ENCODE assay signal across 8 mouse cellular contexts in the genomic region with DNA sequence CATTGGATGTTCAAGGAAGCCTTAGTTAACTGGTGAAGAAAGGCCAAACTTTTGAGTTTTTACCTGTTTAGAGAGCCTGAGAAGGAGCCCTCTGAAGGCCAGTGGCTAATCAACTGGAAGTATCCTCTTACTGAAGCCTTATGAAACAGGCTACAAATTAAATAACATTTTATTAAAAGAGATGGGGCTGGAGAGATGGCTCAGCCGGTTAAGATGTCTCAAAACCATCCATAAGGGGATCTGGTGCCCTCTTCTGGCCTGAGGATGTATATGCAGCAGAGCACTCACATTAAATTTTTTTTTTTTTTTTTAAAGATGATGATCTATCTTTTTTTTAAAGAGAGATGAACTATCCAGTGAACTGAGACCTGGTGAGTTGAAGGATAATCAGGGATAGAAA. TPM values are rescaled to one million over a fixed set of nuclear protein-coding genes. Genes with fewer than 3 reads are reported as not detected.
DNase-seq lines count a peak whose midpoint lies in the region; ATAC-seq and TF ChIP-seq lines count a peak whose summit lies in the region.

No protein-coding gene starts in this region.

- H3K4me3 ChIP-seq in hindbrain, embryonic 10.5 days, result no peak overlapping the region
- no peak overlapping the region for H3K4me3 ChIP-seq in hindbrain, embryonic 16.5 days (ENCODE audit: low read length)
- no peak overlapping the region for H3K4me3 ChIP-seq in liver, postnatal 0 days (ENCODE audit: low read depth, low read length)

- no peaks in the 10 kb centered on the region for H3K27me3 ChIP-seq in hindbrain, embryonic 10.5 days (ENCODE audit: insufficient read depth, poor library complexity, severe bottlenecking)
- no peaks in the 10 kb centered on the region for H3K27me3 ChIP-seq in hindbrain, embryonic 16.5 days (replicated peaks; ENCODE audit: control insufficient read depth, insufficient read depth, low read length)
- H3K27me3 ChIP-seq in liver, postnatal 0 days (ENCODE audit: insufficient read depth, low read length), result no peaks in the 10 kb centered on the region

- ATAC-seq in hindbrain, embryonic 16.5 days, result no peak
- ATAC-seq in liver, postnatal 0 days, result no peak
- no peak for ATAC-seq in megakaryocyte-erythroid progenitor cell, adult 5-6 weeks (replicated peaks; ENCODE audit: low FRiP score, low TSS enrichment, poor library complexity, severe bottlenecking)

- no peaks in the 10 kb centered on the region for H3K9me3 ChIP-seq in hindbrain, embryonic 10.5 days
- H3K9me3 ChIP-seq in hindbrain, embryonic 16.5 days (ENCODE audit: control insufficient read depth, low read length), result no peaks in the 10 kb centered on the region
- no peaks in the 10 kb centered on the region for H3K9me3 ChIP-seq in liver, postnatal 0 days (ENCODE audit: low read length)

- no peak for TF ChIP-seq EP300 in liver, postnatal 0 days (IDR thresholded peaks at IDR 0.05; ENCODE audit: low read depth)

- H3K9ac ChIP-seq in hindbrain, embryonic 16.5 days (ENCODE audit: low read depth, low read length), result no peak overlapping the region
- H3K9ac ChIP-seq in liver, postnatal 0 days (replicated peaks), result no peak overlapping the region

- 0% methylated on average over 1 of the region's 1 CpGs for WGBS in hindbrain, embryonic 10.5 days
- WGBS in hindbrain, embryonic 16.5 days, result 3% methylated on average over 1 of the region's 1 CpGs
- 2% methylated on average over 1 of the region's 1 CpGs for WGBS in liver, postnatal 0 days (ENCODE audit: insufficient replicate concordance)

- peak; percentile 47 for DNase-seq in hindbrain, embryonic 10.5 days (ENCODE audit: low spot score)
- peak; percentile 58 to 78 for DNase-seq in CD8-positive naive resting alpha-beta T cell, adult 2 months (ENCODE audit: low read depth in 2 of 2, low spot score in 2 of 2)
- peak; percentile 76 for DNase-seq in c-Kit-positive CD71-negative TER-119-negative erythroid progenitor cells, embryonic 14.5 days (ENCODE audit: low read depth)
- peak; percentile 30 for DNase-seq in gastrocnemius, postnatal 25 days
- peak; percentile 68 for DNase-seq in liver, postnatal 0 days
- DNase-seq in right cerebral cortex, adult 18-20 months, result peak; percentile 63

- H3K27ac ChIP-seq in hindbrain, embryonic 10.5 days, result no peak overlapping the region
- H3K27ac ChIP-seq in hindbrain, embryonic 16.5 days (ENCODE audit: low read depth, low read length), result no peak overlapping the region
- H3K27ac ChIP-seq in liver, postnatal 0 days (ENCODE audit: low read depth), result no peak overlapping the region

- no peak overlapping the region for H3K4me2 ChIP-seq in hindbrain, embryonic 16.5 days (ENCODE audit: low read length)
- no peak overlapping the region for H3K4me2 ChIP-seq in liver, postnatal 0 days (ENCODE audit: low read depth, low read length)

- H3K36me3 ChIP-seq in hindbrain, embryonic 10.5 days, result peaks cover 11% of the 10 kb centered on the region
- no peaks in the 10 kb centered on the region for H3K36me3 ChIP-seq in hindbrain, embryonic 16.5 days (ENCODE audit: control insufficient read depth, insufficient read depth, low read length)
- H3K36me3 ChIP-seq in liver, postnatal 0 days (replicated peaks; ENCODE audit: insufficient read depth, low read length), result peaks cover 3% of the 10 kb centered on the region; the same call in 1 of the 2 replicates

- peak; percentile 82 for TF ChIP-seq CTCF in liver, postnatal 0 days (IDR thresholded peaks at IDR 0.05; ENCODE audit: low read depth)

- peaks cover 11% of the 10 kb centered on the region for H3K4me1 ChIP-seq in hindbrain, embryonic 10.5 days (replicated peaks)
- peaks cover 9% of the 10 kb centered on the region for H3K4me1 ChIP-seq in hindbrain, embryonic 16.5 days (ENCODE audit: control insufficient read depth, insufficient read depth, low read depth, low read length)
- H3K4me1 ChIP-seq in liver, postnatal 0 days (ENCODE audit: insufficient read depth), result 0 out of 2 replicates have a peak, but pooled peaks cover 2% of the 10 kb centered on the region

RNA-seq across cellular contexts. Expression of a gene that starts 4.5 kb away (rescaled TPM):
- 35.8 and 44.0 TPM in 2 replicates for polyA plus RNA-seq in hindbrain, embryonic 10.5 days (2016; fragmentation: Nextera tagmentation; extraction: Ambion mirVana)
- polyA plus RNA-seq in hindbrain, embryonic 16.5 days (2015; fragmentation: Nextera tagmentation; extraction: Ambion mirVana), result 57.8 and 58.5 TPM in 2 replicates
- 10 to 100 TPM; 20.6 to 21.3 TPM for total RNA-seq in gastrocnemius, postnatal 25 days (2021)
- 21.0 and 22.2 TPM in 2 replicates for polyA plus RNA-seq in liver, postnatal 0 days (2015; fragmentation: Nextera tagmentation; extraction: Ambion mirVana)
- total RNA-seq in megakaryocyte-erythroid progenitor cell, adult 5-6 weeks (2014; fragmentation: Nextera tagmentation), result 26.5 and 27.6 TPM in 2 replicates
- 60.5 and 70.7 TPM in 2 replicates for total RNA-seq in megakaryocyte-erythroid progenitor cell, adult 5-6 weeks (2017)

RNA-seq across cellular contexts. Expression of a gene that starts 46.6 kb away (rescaled TPM):
- polyA plus RNA-seq in hindbrain, embryonic 10.5 days (2016; fragmentation: Nextera tagmentation; extraction: Ambion mirVana), result 49.0 and 53.1 TPM in 2 replicates
- polyA plus RNA-seq in hindbrain, embryonic 16.5 days (2015; fragmentation: Nextera tagmentation; extraction: Ambion mirVana), result 12.2 and 15.5 TPM in 2 replicates
- 10 to 100 TPM; 25.8 to 29.2 TPM for total RNA-seq in gastrocnemius, postnatal 25 days (2021)
- polyA plus RNA-seq in liver, postnatal 0 days (2015; fragmentation: Nextera tagmentation; extraction: Ambion mirVana), result 11.9 and 12.4 TPM in 2 replicates
- 40.2 and 42.1 TPM in 2 replicates for total RNA-seq in megakaryocyte-erythroid progenitor cell, adult 5-6 weeks (2014; fragmentation: Nextera tagmentation)
- 24.7 and 26.4 TPM in 2 replicates for total RNA-seq in megakaryocyte-erythroid progenitor cell, adult 5-6 weeks (2017)
